Mouse (Mus musculus): ENCODE results near the gene Wdr83os. TPM values are rescaled to one million over a fixed set of nuclear protein-coding genes. Genes with fewer than 3 reads are reported as not detected.
"Not testable (repeated sequence)": the region's sequence is repeated elsewhere in the genome, so short reads cannot be mapped to it uniquely, and the experiment has no call there.

Gene Wdr83os
- total and polyA plus RNA-seq, 3 experiments: 26.2 to 143 TPM; not detected in 1

DNA sequence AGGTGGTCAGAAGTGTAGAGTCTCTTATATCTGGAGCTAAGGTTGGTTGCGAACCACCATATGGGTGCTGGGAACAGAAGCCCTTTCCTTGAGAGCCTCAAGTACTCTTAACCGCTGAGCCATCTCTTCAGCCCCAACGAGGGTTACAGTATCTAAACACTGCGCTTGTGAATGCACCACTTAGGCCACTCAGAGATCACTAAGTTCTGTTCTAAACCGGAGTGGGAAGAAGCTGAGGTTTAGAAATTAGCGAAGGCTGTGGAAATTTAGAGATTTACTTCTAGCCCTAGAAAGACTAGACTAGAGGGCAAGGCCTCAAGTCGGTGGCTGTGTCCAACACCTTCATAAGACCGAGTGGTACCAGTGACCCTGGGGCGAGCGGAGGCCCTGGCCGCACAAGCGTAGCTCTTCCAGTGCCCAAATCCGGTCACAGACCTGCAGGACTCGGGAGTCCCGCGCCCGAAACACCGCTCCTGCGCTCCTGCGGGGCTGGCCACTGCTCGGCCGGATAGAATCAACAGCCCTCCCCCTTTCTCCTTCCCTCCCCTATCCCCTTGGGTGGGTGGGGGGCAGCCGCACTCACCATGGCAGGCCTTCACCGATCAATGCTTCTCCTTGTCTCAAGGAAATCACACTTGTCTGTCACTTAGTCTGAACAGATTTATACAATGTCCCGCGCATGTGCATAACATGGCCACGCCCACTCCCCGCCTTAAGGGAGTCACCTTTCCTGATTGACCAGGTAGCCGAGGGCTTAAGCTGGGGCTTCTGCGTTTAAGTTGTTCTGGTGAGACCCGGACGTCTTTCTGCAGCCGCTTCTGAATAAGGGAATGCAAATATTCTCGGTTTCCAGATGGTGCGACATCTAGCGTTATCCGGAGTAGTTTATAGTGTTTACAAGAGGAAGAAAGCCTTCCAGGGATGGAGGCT is 38.8 kb downstream of the Wdr83os start:
- no peaks in the 10 kb centered on the region for H3K36me3 ChIP-seq (ENCODE audit: control insufficient read depth in 1 of 2, insufficient read depth in 2 of 2, low read length in 2 of 2)
- H3K79me2 ChIP-seq (ENCODE audit: control insufficient read depth, insufficient read depth, low read length, poor library complexity): no peaks in the 10 kb centered on the region
- TF ChIP-seq HCFC1 (IDR thresholded peaks at IDR 0.05; ENCODE audit: low read depth, low read length) (no peak), KAT2A (conservative IDR thresholded peaks at IDR 0.05; ENCODE audit: low read depth, low read length) (no peak), GATA1 (IDR thresholded peaks at IDR 0.05; ENCODE audit: low read depth, low read length) (no peak)
- DNase-seq (ENCODE audit: low read depth, low spot score): no peak
- no peak overlapping the region for H3K27ac ChIP-seq (ENCODE audit: control insufficient read depth, low read depth, low read length)
- H3K9ac ChIP-seq (ENCODE audit: control insufficient read depth, low read depth, low read length, poor library complexity, severe bottlenecking): no peak overlapping the region
- no peak overlapping the region for H3K4me3 ChIP-seq (ENCODE audit: control insufficient read depth in 1 of 2, insufficient read depth in 1 of 2, low read depth in 2 of 2, low read length in 2 of 2)
- no peaks in the 10 kb centered on the region for H3K27me3 ChIP-seq (ENCODE audit: control insufficient read depth in 1 of 2, insufficient read depth in 2 of 2, low read length in 2 of 2)
- no peaks in the 10 kb centered on the region for H3K9me3 ChIP-seq (replicated peaks; ENCODE audit: insufficient read depth, low read length)
- H3K4me1 ChIP-seq (ENCODE audit: control insufficient read depth in 1 of 2, insufficient read depth in 2 of 2, low read length in 2 of 2): no peaks in the 10 kb centered on the region

DNA sequence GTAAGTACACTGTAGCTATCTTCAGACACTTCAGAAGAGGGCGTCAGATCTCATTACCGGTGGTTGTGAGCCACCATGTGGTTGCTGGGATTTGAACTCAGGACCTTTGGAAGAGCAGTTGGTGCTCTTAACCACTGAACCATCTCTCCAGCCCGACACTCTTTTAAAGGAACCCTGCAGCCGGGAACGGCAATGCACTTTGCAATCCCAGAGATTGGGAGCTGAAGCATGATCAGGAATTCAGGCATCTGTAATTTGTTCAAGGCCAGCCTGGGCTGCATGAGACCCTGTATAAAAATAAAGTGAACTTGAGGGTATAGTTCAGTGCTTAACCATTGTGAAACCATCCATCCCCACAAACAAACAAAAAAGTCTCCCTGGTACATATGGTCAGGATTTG is 39.7 kb downstream of the Wdr83os start:
- not testable (repeated sequence) for H3K4me1 ChIP-seq (ENCODE audit: control insufficient read depth in 1 of 2, insufficient read depth in 2 of 2, low read length in 2 of 2); H3K27me3 ChIP-seq (ENCODE audit: control insufficient read depth in 1 of 2, insufficient read depth in 2 of 2, low read length in 2 of 2); H3K4me3 ChIP-seq (ENCODE audit: control insufficient read depth in 1 of 2, insufficient read depth in 1 of 2, low read depth in 2 of 2, low read length in 2 of 2)

DNA sequence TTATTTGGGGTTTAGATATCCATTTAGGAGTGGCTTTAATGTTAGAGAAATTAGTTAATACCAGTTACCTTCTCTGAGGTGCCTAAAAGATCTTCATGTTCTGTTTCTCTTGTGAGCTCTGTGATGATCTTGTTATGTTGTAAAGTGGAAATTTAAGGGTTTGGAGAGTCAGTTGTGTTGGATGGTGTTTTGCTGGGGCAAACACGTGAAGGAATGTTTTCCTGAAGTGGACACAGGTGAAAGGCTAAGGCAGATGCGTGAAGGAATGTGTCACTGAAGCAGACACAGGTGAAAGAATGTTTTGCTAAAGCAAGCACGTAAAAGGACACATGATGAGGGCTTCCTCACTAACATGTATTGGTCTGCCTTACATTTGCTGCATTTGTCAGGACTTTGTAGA is 42.5 kb downstream of the Wdr83os start, which contains the start of gene Zfp791:
TSS of gene Zfp791 (minus strand) at position 101 of the 400 bp plus-strand sequence.
- H3K27ac ChIP-seq (ENCODE audit: control insufficient read depth, low read depth, low read length): no peak within 1 kb of the TSS
- H3K4me3 ChIP-seq (ENCODE audit: control insufficient read depth in 1 of 2, insufficient read depth in 1 of 2, low read depth in 2 of 2, low read length in 2 of 2): no peak within 1 kb of the TSS
- no peaks in the 10 kb centered on the region for H3K9me3 ChIP-seq (replicated peaks; ENCODE audit: insufficient read depth, low read length)
- H3K27me3 ChIP-seq (ENCODE audit: control insufficient read depth in 1 of 2, insufficient read depth in 2 of 2, low read length in 2 of 2): no peaks in the 10 kb centered on the region
- H3K79me2 ChIP-seq (ENCODE audit: control insufficient read depth, insufficient read depth, low read length, poor library complexity): no peaks in the 10 kb centered on the region
- peaks cover 0 to 2% of the 10 kb centered on the region in 2 experiments; a peak in 2 of 4 replicates for H3K4me1 ChIP-seq (ENCODE audit: control insufficient read depth in 1 of 2, insufficient read depth in 2 of 2, low read length in 2 of 2)
- no peak for DNase-seq (ENCODE audit: low read depth, low spot score)
- TF ChIP-seq CHD1 (IDR thresholded peaks at IDR 0.05; ENCODE audit: low read depth, low read length) (no peak), UBTF (IDR thresholded peaks at IDR 0.05; ENCODE audit: borderline replicate concordance, insufficient read depth, low read depth, low read length) (no peak), CHD2 (IDR thresholded peaks at IDR 0.05; ENCODE audit: low read length) (no peak), TCF12 (IDR thresholded peaks at IDR 0.05; ENCODE audit: low read depth, low read length) (no peak), POLR2AphosphoS5 (IDR thresholded peaks at IDR 0.05; ENCODE audit: borderline replicate concordance, low read depth, low read length) (no peak), GABPA (IDR thresholded peaks at IDR 0.05; ENCODE audit: low read depth, low read length) (no peak), CTCF (IDR thresholded peaks at IDR 0.05 in 2 of 3, conservative IDR thresholded peaks at IDR 0.05 in 1 of 3; ENCODE audit: control insufficient read depth in 1 of 3, insufficient read depth in 1 of 3, low read depth in 2 of 3, low read length in 3 of 3, poor library complexity in 1 of 3, severe bottlenecking in 1 of 3) (no peak), TBP (IDR thresholded peaks at IDR 0.05; ENCODE audit: low read depth, low read length) (no peak), MAFK (IDR thresholded peaks at IDR 0.05; ENCODE audit: borderline replicate concordance, low read depth, low read length) (no peak), E2F4 (IDR thresholded peaks at IDR 0.05; ENCODE audit: borderline replicate concordance, low read depth, low read length) (no peak), SIN3A (IDR thresholded peaks at IDR 0.05; ENCODE audit: low read length) (no peak), MXI1 (IDR thresholded peaks at IDR 0.05; ENCODE audit: low read depth, low read length) (no peak), RCOR1 (IDR thresholded peaks at IDR 0.05; ENCODE audit: low read depth, low read length) (no peak), MYB (IDR thresholded peaks at IDR 0.05; ENCODE audit: low read depth, low read length) (no peak), NRF1 (IDR thresholded peaks at IDR 0.05; ENCODE audit: insufficient read depth, low read depth, low read length, poor library complexity, severe bottlenecking) (no peak)
- H3K36me3 ChIP-seq (ENCODE audit: control insufficient read depth in 1 of 2, insufficient read depth in 2 of 2, low read length in 2 of 2): peaks cover 0 to 2% of the 10 kb centered on the region in 2 experiments; a peak in 1 of 4 replicates
- no peak within 1 kb of the TSS for H3K9ac ChIP-seq (ENCODE audit: control insufficient read depth, low read depth, low read length, poor library complexity, severe bottlenecking)

More for the DNA sequence above, 39.7 kb downstream of the Wdr83os start:
- not testable (repeated sequence) for H3K27ac ChIP-seq (ENCODE audit: control insufficient read depth, low read depth, low read length); H3K36me3 ChIP-seq (ENCODE audit: control insufficient read depth in 1 of 2, insufficient read depth in 2 of 2, low read length in 2 of 2); H3K79me2 ChIP-seq (ENCODE audit: control insufficient read depth, insufficient read depth, low read length, poor library complexity); H3K9me3 ChIP-seq (replicated peaks; ENCODE audit: insufficient read depth, low read length); DNase-seq (ENCODE audit: low read depth, low spot score); H3K9ac ChIP-seq (ENCODE audit: control insufficient read depth, low read depth, low read length, poor library complexity, severe bottlenecking)

All from MEL (cell line).